Mouse (Mus musculus) T-cell, adult 66 days (primary cell): Measurements from ENCODE around the gene Tmem235. TPM values are rescaled to one million over a fixed set of nuclear protein-coding genes. Genes with fewer than 3 reads are reported as not detected.

ENCODE experiments used
- total RNA-seq, 2 experiments: library from RNA; stranded (reverse); gene quantifications; 3 replicates in 1 of 2; 4 replicates in 1 of 2; pipeline ENCODE4 v1.2.4; 2023

The Tmem235 gene
- not detected for total RNA-seq

DNA sequence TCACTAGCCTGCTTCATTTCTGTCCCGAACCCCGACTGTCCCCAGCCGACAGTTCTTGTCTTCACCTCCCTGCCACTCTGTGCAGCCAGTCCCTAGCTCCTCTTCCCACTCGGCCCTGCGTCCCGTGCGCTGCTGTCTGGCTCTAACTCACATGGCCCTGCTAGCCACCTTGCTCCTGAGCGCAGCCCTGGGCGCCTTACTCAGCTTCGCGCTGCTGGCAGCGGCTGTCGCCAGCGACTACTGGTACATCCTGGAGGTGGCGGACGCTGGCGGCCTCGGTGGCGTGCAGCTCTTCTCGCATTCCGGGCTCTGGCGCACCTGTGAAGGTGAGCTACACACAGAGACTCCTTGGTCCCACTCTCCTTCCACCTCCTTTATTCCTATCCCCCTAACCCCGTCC is at the start of gene Tmem235:
Tmem235 (plus strand) TSS at position 152 of the 400 bp plus-strand sequence.

DNA sequence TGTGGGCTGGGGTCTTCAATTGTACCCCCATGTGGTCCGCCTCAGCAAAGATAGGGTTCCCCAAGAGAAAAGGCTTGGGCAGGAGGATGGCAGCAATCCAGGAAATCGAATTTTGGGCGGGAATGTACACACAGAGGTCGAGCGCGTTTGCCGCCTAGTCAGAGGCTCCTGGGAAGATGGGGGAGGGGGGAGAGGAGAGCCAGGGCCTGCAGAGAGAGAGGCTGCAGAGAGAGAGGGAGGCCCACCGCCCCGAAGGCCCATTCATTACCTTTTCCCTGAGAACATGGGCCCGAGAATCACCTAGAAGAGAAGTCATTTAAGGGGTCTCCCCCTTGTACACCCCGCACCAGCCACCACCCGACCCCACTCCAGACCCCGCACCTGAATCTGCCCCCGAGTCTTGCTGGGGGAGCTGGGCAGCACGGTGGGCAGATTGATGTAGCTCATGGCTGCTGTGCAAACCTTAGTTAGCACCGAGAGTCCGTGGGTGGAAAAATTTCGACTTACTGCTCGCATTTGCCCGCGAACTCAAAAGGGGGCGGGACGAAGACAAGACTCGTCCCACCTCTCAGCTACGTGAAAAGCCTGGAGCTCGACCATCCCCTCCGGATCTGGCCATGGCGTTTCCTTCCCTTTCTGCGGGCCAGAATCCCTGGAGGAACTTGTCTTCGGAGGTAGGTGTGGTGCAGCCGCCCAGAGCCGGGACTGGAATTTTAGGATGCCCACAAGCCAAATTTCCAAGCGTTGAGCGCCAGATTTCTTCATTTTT is 35.0 kb upstream of the Tmem235 start, which contains the start of the genes Afmid and Tk1:
Afmid (plus strand) TSS at position 592 of the 769 bp plus-strand sequence.
Tk1 (minus strand) TSS at position 760 of the 769 bp plus-strand sequence.

GRCm38 (mm10) chr11:117848985-117849671 is 11.4 kb upstream of the Tmem235 start, which contains the start of gene Birc5:
TSS of gene Birc5 (plus strand) at chr11:117849251.

GRCm38 (mm10) chr11:117872861-117873608 is 12.5 kb downstream of the Tmem235 start, which contains the start of gene Tha1:
TSS of gene Tha1 (minus strand) at chr11:117873481.

Other genes starting within 250 kb of the Tmem235 start
- 100 to 1,000 TPM; 106 to 110 TPM for gene Tnrc6c, start 206.5 kb upstream of the Tmem235 start, total RNA-seq
- 100 to 1,000 TPM in 1 of 2 experiments, 10 to 100 TPM in 1; 100.0 to 117 TPM for gene Tmc8, start 78.7 kb upstream of the Tmem235 start, total RNA-seq
- gene Tmc6, start 78.6 kb upstream of the Tmem235 start, total RNA-seq, result 100 to 1,000 TPM; 268 to 274 TPM
- gene 6030468B19Rik, start 63.1 kb upstream of the Tmem235 start, total RNA-seq, result not detected
- gene Gm20708, start 51.1 kb upstream of the Tmem235 start, total RNA-seq, result 10 to 100 TPM in 1 of 2 experiments, under 1 TPM in 1; 0.98 to 10.1 TPM
- gene Syngr2, start 51.1 kb upstream of the Tmem235 start, total RNA-seq, result 10 to 100 TPM; 48.9 to 50.1 TPM
- gene Afmid, start 34.8 kb upstream of the Tmem235 start, total RNA-seq, result 10 to 100 TPM; 15.5 to 23.1 TPM
- 10 to 100 TPM in 1 of 2 experiments, 1 to 10 TPM in 1; 3.6 to 10.5 TPM for gene Tk1, start 34.7 kb upstream of the Tmem235 start, total RNA-seq
- gene Birc5, start 11.5 kb upstream of the Tmem235 start, total RNA-seq, result 10 to 100 TPM in 1 of 2 experiments, 1 to 10 TPM in 1; 1.2 to 11.3 TPM
- gene Tha1, start 12.7 kb downstream of the Tmem235 start, total RNA-seq, result 10 to 100 TPM; 10.8 TPM
- 10 to 100 TPM; 65.4 to 69.4 TPM for gene Socs3, start 109.3 kb downstream of the Tmem235 start, total RNA-seq
- gene Pgs1, start 125.5 kb downstream of the Tmem235 start, total RNA-seq, result 10 to 100 TPM; 56.0 to 58.6 TPM